Mouse (Mus musculus) CD4-positive, CD25-positive, alpha-beta regulatory T cell, adult 9 weeks (primary cell): ENCODE data around the gene Slc24a5. TPM values are rescaled to one million over a fixed set of nuclear protein-coding genes. Genes with fewer than 3 reads are reported as not detected.

Experiments
- polyA plus RNA-seq: library from polyadenylated mRNA; unstranded; fragments of 100-300 nt; shearing (Covaris generic); gene quantifications from one replicate; pipeline ENCODE4 v1.2.1, GENCODE M21; 2017

Slc24a5 gene
- 1.7 TPM for polyA plus RNA-seq

DNA sequence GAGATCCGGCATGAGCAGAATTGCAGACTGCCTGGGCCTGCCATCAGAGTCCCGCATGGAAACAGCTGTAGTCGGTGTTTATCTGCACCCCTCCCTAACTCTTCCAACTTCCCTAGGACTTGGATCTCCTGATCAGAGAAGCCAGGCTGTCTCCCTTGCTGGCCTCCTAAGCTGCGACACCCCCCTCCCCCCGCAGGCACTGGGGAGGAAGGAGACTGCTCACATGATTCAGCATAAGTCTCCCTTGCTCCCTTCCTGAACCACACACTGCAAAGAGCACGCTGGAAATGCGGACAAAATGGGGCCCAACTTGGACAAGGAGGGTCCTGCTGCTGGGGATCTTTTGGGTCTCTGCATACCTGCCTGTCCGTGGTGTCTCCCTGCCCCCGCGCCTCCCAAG, at the start of gene Slc24a5:
TSS of gene Slc24a5 (plus strand) at position 231 of the 400 bp plus-strand sequence.

DNA sequence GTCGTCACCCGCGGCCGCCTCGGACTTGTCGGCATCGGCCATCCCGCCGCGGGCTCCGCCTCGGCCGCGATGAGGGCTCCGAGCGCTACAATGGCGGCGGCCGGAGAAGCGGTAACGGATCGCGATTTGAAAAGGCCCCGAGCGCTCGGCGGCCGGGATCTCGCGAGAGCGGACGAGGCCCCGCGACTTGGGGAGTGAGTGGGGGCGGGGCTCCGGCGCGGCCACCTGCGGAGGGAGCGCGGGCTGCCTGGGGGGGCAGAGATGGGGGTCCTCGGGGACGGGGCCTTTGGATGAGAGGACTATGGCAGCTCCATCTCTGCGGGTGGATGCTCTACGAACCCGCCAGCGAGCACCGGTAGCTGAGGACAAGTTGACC, 55.5 kb downstream of the Slc24a5 start, which contains the start of gene Myef2:
TSS of gene Myef2 (minus strand) at position 185 of the 376 bp plus-strand sequence.

GRCm38 (mm10) chr2:125135903-125136811, 68.2 kb downstream of the Slc24a5 start, which contains the start of gene Ctxn2:
Gene Ctxn2, plus strand, starts transcription at chr2:125136692.

Other genes with a start within 250 kb of the Slc24a5 start
- gene Myef2, start 55.5 kb downstream of the Slc24a5 start, polyA plus RNA-seq = 9.9 TPM
- not detected for gene Ctxn2, start 68.6 kb downstream of the Slc24a5 start, polyA plus RNA-seq
- not detected for gene Slc12a1, start 84.4 kb downstream of the Slc24a5 start, polyA plus RNA-seq
- 27.3 TPM for gene Dut, start 179.1 kb downstream of the Slc24a5 start, polyA plus RNA-seq